Mouse (Mus musculus): ENCODE data around the gene Tnnc1. TPM values are rescaled to one million over a fixed set of nuclear protein-coding genes. Genes with fewer than 3 reads are reported as not detected.

Gene Tnnc1
- polyA plus RNA-seq, 1 experiment, result 9.5 TPM

- Histone ChIP-seq H3K4me1 (ENCODE audit: control insufficient read depth, insufficient read depth, low read length) (peaks cover under 1% of the 10 kb centered on the region), H3K4me3 (ENCODE audit: low read depth, low read length) (no peak overlapping the region), H3K27me3 (ENCODE audit: control insufficient read depth, insufficient read depth, low read length, poor library complexity, severe bottlenecking) (no peaks in the 10 kb centered on the region), H3K36me3 (ENCODE audit: control insufficient read depth, insufficient read depth, low read length, poor library complexity, severe bottlenecking) (no peaks in the 10 kb centered on the region), H3K27ac (ENCODE audit: insufficient read depth, low read length) (no peak overlapping the region), H3K9ac (ENCODE audit: low read depth, poor library complexity, severe bottlenecking) (no peak overlapping the region), H3K9me3 (replicated peaks; ENCODE audit: control insufficient read depth, insufficient read depth, low read length, poor library complexity, severe bottlenecking) (no peaks in the 10 kb centered on the region)
- TF ChIP-seq EP300 (IDR thresholded peaks at IDR 0.05; ENCODE audit: insufficient read depth, low read depth, low read length) (no peak), CTCF (IDR thresholded peaks at IDR 0.05; ENCODE audit: low read depth, low read length) (no peak), POLR2A (IDR thresholded peaks at IDR 0.05; ENCODE audit: insufficient read depth, low read length) (no peak)
These were observed 25.2 kb downstream of the Tnnc1 start for GRCm38 (mm10) chr14:31233070-31233995.

- Histone ChIP-seq H3K27ac (ENCODE audit: insufficient read depth, low read length) (no peak overlapping the region), H3K4me3 (ENCODE audit: low read depth, low read length) (peak overlapping the region; percentile 46), H3K4me1 (ENCODE audit: control insufficient read depth, insufficient read depth, low read length) (no peaks in the 10 kb centered on the region), H3K9ac (ENCODE audit: low read depth, poor library complexity, severe bottlenecking) (peak overlapping the region; percentile 41; the same call in 1 of the 2 replicates), H3K9me3 (replicated peaks; ENCODE audit: control insufficient read depth, insufficient read depth, low read length, poor library complexity, severe bottlenecking) (no peaks in the 10 kb centered on the region), H3K27me3 (ENCODE audit: control insufficient read depth, insufficient read depth, low read length, poor library complexity, severe bottlenecking) (no peaks in the 10 kb centered on the region), H3K36me3 (ENCODE audit: control insufficient read depth, insufficient read depth, low read length, poor library complexity, severe bottlenecking) (no peaks in the 10 kb centered on the region)
- TF ChIP-seq POLR2A (IDR thresholded peaks at IDR 0.05; ENCODE audit: insufficient read depth, low read length) (no peak), EP300 (IDR thresholded peaks at IDR 0.05; ENCODE audit: insufficient read depth, low read depth, low read length) (no peak), CTCF (IDR thresholded peaks at IDR 0.05; ENCODE audit: low read depth, low read length) (peak; percentile 48)
These were observed 26.0 kb downstream of the Tnnc1 start for GRCm38 (mm10) chr14:31233996-31234591.

GRCm38 (mm10) chr14:31237101-31237882, 29.2 kb downstream of the Tnnc1 start:
- TF ChIP-seq EP300 (IDR thresholded peaks at IDR 0.05; ENCODE audit: insufficient read depth, low read depth, low read length) (no peak), CTCF (IDR thresholded peaks at IDR 0.05; ENCODE audit: low read depth, low read length) (no peak), POLR2A (IDR thresholded peaks at IDR 0.05; ENCODE audit: insufficient read depth, low read length) (no peak)
- H3K4me3 ChIP-seq (ENCODE audit: low read depth, low read length), result no peak overlapping the region
- H3K4me1 ChIP-seq (ENCODE audit: control insufficient read depth, insufficient read depth, low read length), result no peaks in the 10 kb centered on the region
- no peak overlapping the region for H3K9ac ChIP-seq (ENCODE audit: low read depth, poor library complexity, severe bottlenecking)
- H3K9me3 ChIP-seq (replicated peaks; ENCODE audit: control insufficient read depth, insufficient read depth, low read length, poor library complexity, severe bottlenecking), result no peaks in the 10 kb centered on the region
- H3K36me3 ChIP-seq (ENCODE audit: control insufficient read depth, insufficient read depth, low read length, poor library complexity, severe bottlenecking), result no peaks in the 10 kb centered on the region
- no peaks in the 10 kb centered on the region for H3K27me3 ChIP-seq (ENCODE audit: control insufficient read depth, insufficient read depth, low read length, poor library complexity, severe bottlenecking)
- H3K27ac ChIP-seq (ENCODE audit: insufficient read depth, low read length), result no peak overlapping the region

GRCm38 (mm10) chr14:31240528-31240927, 32.4 kb downstream of the Tnnc1 start:
- Histone ChIP-seq H3K9me3 (replicated peaks; ENCODE audit: control insufficient read depth, insufficient read depth, low read length, poor library complexity, severe bottlenecking) (no peaks in the 10 kb centered on the region), H3K4me1 (ENCODE audit: control insufficient read depth, insufficient read depth, low read length) (no peaks in the 10 kb centered on the region), H3K36me3 (ENCODE audit: control insufficient read depth, insufficient read depth, low read length, poor library complexity, severe bottlenecking) (no peaks in the 10 kb centered on the region), H3K27ac (ENCODE audit: insufficient read depth, low read length) (no peak overlapping the region), H3K9ac (ENCODE audit: low read depth, poor library complexity, severe bottlenecking) (no peak overlapping the region), H3K27me3 (ENCODE audit: control insufficient read depth, insufficient read depth, low read length, poor library complexity, severe bottlenecking) (no peaks in the 10 kb centered on the region), H3K4me3 (ENCODE audit: low read depth, low read length) (no peak overlapping the region)
- TF ChIP-seq EP300 (IDR thresholded peaks at IDR 0.05; ENCODE audit: insufficient read depth, low read depth, low read length) (no peak), CTCF (IDR thresholded peaks at IDR 0.05; ENCODE audit: low read depth, low read length) (no peak), POLR2A (IDR thresholded peaks at IDR 0.05; ENCODE audit: insufficient read depth, low read length) (no peak)

GRCm38 (mm10) chr14:31244777-31245176, 36.7 kb downstream of the Tnnc1 start:
- no peak overlapping the region for H3K9ac ChIP-seq (ENCODE audit: low read depth, poor library complexity, severe bottlenecking)
- H3K36me3 ChIP-seq (ENCODE audit: control insufficient read depth, insufficient read depth, low read length, poor library complexity, severe bottlenecking), result no peaks in the 10 kb centered on the region
- no peak overlapping the region for H3K27ac ChIP-seq (ENCODE audit: insufficient read depth, low read length)
- no peaks in the 10 kb centered on the region for H3K9me3 ChIP-seq (replicated peaks; ENCODE audit: control insufficient read depth, insufficient read depth, low read length, poor library complexity, severe bottlenecking)
- no peak overlapping the region for H3K4me3 ChIP-seq (ENCODE audit: low read depth, low read length)
- H3K4me1 ChIP-seq (ENCODE audit: control insufficient read depth, insufficient read depth, low read length), result no peaks in the 10 kb centered on the region
- TF ChIP-seq CTCF (IDR thresholded peaks at IDR 0.05; ENCODE audit: low read depth, low read length) (no peak), EP300 (IDR thresholded peaks at IDR 0.05; ENCODE audit: insufficient read depth, low read depth, low read length) (no peak), POLR2A (IDR thresholded peaks at IDR 0.05; ENCODE audit: insufficient read depth, low read length) (no peak)
- no peaks in the 10 kb centered on the region for H3K27me3 ChIP-seq (ENCODE audit: control insufficient read depth, insufficient read depth, low read length, poor library complexity, severe bottlenecking)

Measured in ES-Bruce4 (cell line).